Mouse (Mus musculus) cerebellum, adult 2 months (tissue): ENCODE results near the gene Sumo2.

ENCODE experiments used
- CTCF ChIP-seq: fragments of 200-500 bp; IDR thresholded peaks from 2 replicates; pipeline ENCODE4 v1.5.1; 2011; ENCODE audit warnings: low read depth, mild to moderate bottlenecking, control low read depth, low read length, moderate library complexity, borderline replicate concordance; ENCODE audit not compliant: insufficient read depth
- POLR2A ChIP-seq: fragments of 200-500 bp; IDR thresholded peaks from 2 replicates; pipeline ENCODE4 v1.6.1; 2011; ENCODE audit warnings: low read length, control low read depth, borderline replicate concordance; ENCODE audit not compliant: insufficient read depth

DNA sequence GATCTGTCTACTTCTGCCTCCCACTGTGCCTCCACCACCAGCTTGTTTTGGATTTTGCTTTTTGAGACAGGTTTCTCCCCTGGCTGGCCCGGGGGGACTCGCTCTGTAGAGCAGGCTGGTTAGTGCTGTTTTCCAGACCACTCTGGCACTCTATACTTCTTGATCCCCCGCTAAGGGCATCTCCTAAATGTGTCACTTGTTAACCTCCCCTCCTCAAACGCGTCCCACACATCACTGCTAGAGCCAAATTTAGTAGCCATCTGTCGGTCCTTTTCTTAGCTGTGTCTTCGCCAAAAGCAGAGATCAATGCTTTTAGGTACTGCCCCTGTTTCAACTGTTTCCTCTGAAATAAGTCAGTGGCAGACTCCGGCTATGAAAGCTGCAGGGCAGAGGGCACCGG, 17.4 kb downstream of the Sumo2 start:
- TF ChIP-seq POLR2A (no peak), CTCF (no peak)
